15 mouse cellular contexts compared by ENCODE assay signal in the genomic region with DNA sequence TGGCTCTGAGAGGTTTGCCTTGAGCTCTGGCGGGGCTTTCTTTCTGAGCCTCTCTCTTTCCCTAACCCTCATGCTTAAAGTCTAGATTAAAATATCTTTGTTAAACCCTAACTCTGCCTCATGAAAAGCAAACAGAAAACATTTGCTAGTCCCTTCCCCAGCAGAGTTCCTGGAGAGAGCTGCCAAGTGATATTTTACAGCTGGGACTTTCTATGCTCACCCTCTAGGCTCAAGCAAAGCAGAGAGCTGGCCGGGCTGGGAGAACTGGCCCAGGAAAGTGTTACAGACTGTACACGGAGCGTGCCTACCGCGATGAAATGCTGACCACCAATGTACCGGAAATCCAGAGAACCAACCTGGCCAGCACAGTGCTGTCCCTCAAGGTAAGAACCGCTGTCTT. TPM values are rescaled to one million over a fixed set of nuclear protein-coding genes. Genes with fewer than 3 reads are reported as not detected.
A peak's percentile ranks its signal among the peaks of the same experiment; 100 is the strongest.
DNase-seq lines count a peak whose midpoint lies in the region; ATAC-seq lines count a peak whose summit lies in the region.
"Had no signal": no experiment of that assay in that cellular context is flagged by ENCODE, and none has a peak within 500 bp of the region (broad histone marks: within the 10 kb centered on the region; RNA-seq: fewer than 3 reads in every experiment).

No protein-coding gene starts in this region.

- no peak overlapping the region for H3K9ac ChIP-seq in kidney, embryonic 14.5 days (ENCODE audit: low read depth, low read length)
- H3K9ac ChIP-seq in neural tube, embryonic 15.5 days (replicated peaks): no peak overlapping the region
- H3K9ac ChIP-seq: kidney, embryonic 15.5 days; stomach, embryonic 15.5 days had no signal

- 83% methylated on average over 8 of the region's 8 CpGs for WGBS in kidney, embryonic 14.5 days
- 89% methylated on average over 8 of the region's 8 CpGs for WGBS in neural tube, embryonic 15.5 days

- H3K4me3 ChIP-seq in kidney, embryonic 14.5 days (ENCODE audit: low read length): no peak overlapping the region
- no peak overlapping the region for H3K4me3 ChIP-seq in neural tube, embryonic 15.5 days (replicated peaks)
- H3K4me3 ChIP-seq: embryonic facial prominence, embryonic 10.5 days; heart, embryonic 10.5 days; kidney, embryonic 15.5 days; stomach, embryonic 15.5 days had no signal

- H3K36me3 ChIP-seq in kidney, embryonic 14.5 days (ENCODE audit: control insufficient read depth, insufficient read depth, low read length): peaks cover 83% of the 10 kb centered on the region
- peaks cover 84% of the 10 kb centered on the region for H3K36me3 ChIP-seq in neural tube, embryonic 15.5 days

- no peaks in the 10 kb centered on the region for H3K4me1 ChIP-seq in kidney, embryonic 14.5 days (ENCODE audit: control insufficient read depth, insufficient read depth, low read length)
- peaks cover 5% of the 10 kb centered on the region; the same call in 1 of the 2 replicates for H3K4me1 ChIP-seq in neural tube, embryonic 15.5 days
- H3K4me1 ChIP-seq: embryonic facial prominence, embryonic 10.5 days; heart, embryonic 10.5 days; kidney, embryonic 15.5 days; stomach, embryonic 15.5 days had no signal

- no peaks in the 10 kb centered on the region for H3K27me3 ChIP-seq in kidney, embryonic 14.5 days (ENCODE audit: control insufficient read depth, insufficient read depth, low read length)
- H3K27me3 ChIP-seq in neural tube, embryonic 15.5 days (replicated peaks): no peaks in the 10 kb centered on the region
- H3K27me3 ChIP-seq: kidney, embryonic 15.5 days; stomach, embryonic 15.5 days had no signal

- no peaks in the 10 kb centered on the region for H3K9me3 ChIP-seq in kidney, embryonic 14.5 days (ENCODE audit: control insufficient read depth, low read length)
- H3K9me3 ChIP-seq in neural tube, embryonic 15.5 days (replicated peaks): no peaks in the 10 kb centered on the region
- H3K9me3 ChIP-seq: embryonic facial prominence, embryonic 10.5 days; heart, embryonic 10.5 days; kidney, embryonic 15.5 days; stomach, embryonic 15.5 days had no signal

- H3K27ac ChIP-seq in kidney, embryonic 14.5 days (ENCODE audit: low read depth, low read length): peak overlapping the region; percentile 17; the same call in 1 of the 2 replicates
- 0 out of 2 replicates have a peak overlapping the region, but pooled peaks have one; percentile 13 for H3K27ac ChIP-seq in neural tube, embryonic 15.5 days (replicated peaks)
- H3K27ac ChIP-seq: embryonic facial prominence, embryonic 10.5 days; heart, embryonic 10.5 days; kidney, embryonic 15.5 days had no signal

- no peak for ATAC-seq in kidney, embryonic 14.5 days (ENCODE audit: low FRiP score, low TSS enrichment)
- ATAC-seq in neural tube, embryonic 15.5 days (ENCODE audit: low FRiP score): no peak
- ATAC-seq: forebrain, embryonic 14.5 days; midbrain, embryonic 16.5 days had no signal

- H3K4me2 ChIP-seq in kidney, embryonic 14.5 days (replicated peaks; ENCODE audit: low read depth, low read length): no peak overlapping the region
- H3K4me2 ChIP-seq in neural tube, embryonic 15.5 days: no peak overlapping the region
- H3K4me2 ChIP-seq: kidney, embryonic 15.5 days; liver, embryonic 11.5 days; stomach, embryonic 15.5 days had no signal

- no peak for DNase-seq in kidney, postnatal 36 days
- DNase-seq in neural tube, embryonic 10.5 days (ENCODE audit: extremely low spot score, low spot score): no peak
- peak; percentile 53 for DNase-seq in lung, postnatal 25 days (ENCODE audit: low spot score)
- DNase-seq in testis, postnatal 10 days (ENCODE audit: low spot score): no peak
- no peak for DNase-seq in cerebellum, adult 8-10 months
- DNase-seq: right cerebral cortex, postnatal 25 days had no signal

RNA-seq across cellular contexts. Expression of a gene that starts 24.6 kb away (rescaled TPM):
- 26.0 and 38.1 TPM in 2 replicates for polyA plus RNA-seq in kidney, embryonic 14.5 days (2014; fragmentation: Nextera tagmentation; extraction: Ambion mirVana)
- polyA plus RNA-seq in neural tube, embryonic 15.5 days (2015; fragmentation: Nextera tagmentation; extraction: Ambion mirVana): 28.7 and 29.9 TPM in 2 replicates

RNA-seq across cellular contexts. Expression of a gene that starts 27.8 kb away (rescaled TPM):
- polyA plus RNA-seq in kidney, embryonic 14.5 days (2014; fragmentation: Nextera tagmentation; extraction: Ambion mirVana): 47.9 and 52.9 TPM in 2 replicates
- 25.9 and 29.5 TPM in 2 replicates for polyA plus RNA-seq in neural tube, embryonic 15.5 days (2015; fragmentation: Nextera tagmentation; extraction: Ambion mirVana)
